Mouse (Mus musculus) WW6 (cell line): ENCODE results near the gene Nynrin.

Source experiments
- DNase-seq: peaks from one replicate; pipeline ENCODE4 v3.0.0-alpha.2; 2013; ENCODE audit warnings: low read depth, low spot score

The Nynrin gene

GRCm38 (mm10) chr14:55878316-55878940 is 24.6 kb downstream of the Nynrin start:
- no peak for DNase-seq

DNA sequence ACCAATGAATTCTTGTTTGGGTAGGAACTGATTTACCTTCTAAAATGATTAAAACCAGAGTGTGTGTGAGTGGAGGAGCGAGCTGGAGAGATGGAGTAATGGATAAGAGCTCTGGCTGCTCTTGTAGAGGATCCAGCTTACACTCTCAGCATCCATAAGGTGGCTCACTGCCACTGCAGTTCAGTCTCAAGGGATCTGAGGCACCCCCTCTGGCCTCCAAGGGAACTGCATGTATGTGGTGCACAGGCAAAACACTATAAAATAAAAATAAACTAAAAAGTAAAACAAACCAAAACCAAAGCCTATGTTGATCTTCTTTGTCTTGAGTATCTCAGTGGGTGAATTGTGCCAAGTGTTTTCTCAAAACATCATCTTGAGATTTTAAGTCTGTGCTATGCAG is 25.8 kb downstream of the Nynrin start:
- no peak for DNase-seq

- DNase-seq, result no peak
Observed at GRCm38 (mm10) chr14:55880982-55881381, 27.2 kb downstream of the Nynrin start.

- DNase-seq, result no peak
Observed at GRCm38 (mm10) chr14:55882171-55882641, 28.4 kb downstream of the Nynrin start.

DNA sequence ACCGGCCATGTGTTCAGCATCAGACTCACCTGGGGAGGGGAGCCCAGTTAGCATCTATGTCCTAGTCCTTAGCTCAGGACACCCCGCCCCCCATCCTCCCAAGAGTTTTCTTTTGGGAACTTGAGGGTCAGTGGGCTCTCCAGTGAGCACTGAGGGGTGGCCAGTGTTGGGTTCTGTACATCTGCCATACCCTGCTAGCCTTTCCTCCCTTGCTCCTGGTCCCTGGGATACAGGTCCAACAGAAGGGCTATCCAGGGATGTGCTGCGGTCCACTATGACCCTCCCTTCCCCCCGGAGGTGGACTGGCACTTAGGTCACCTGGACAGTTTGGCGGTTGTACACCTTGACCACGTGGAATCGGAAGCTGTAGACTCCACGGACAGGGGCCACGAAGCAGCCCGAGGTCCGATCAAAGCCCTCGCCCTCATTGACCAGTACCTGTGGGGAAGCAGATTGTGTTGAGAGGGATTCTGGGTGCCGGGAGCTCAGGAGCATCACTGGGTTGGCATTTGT is 29.4 kb downstream of the Nynrin start:
- no peak for DNase-seq

GRCm38 (mm10) chr14:55883663-55884062 is 29.9 kb downstream of the Nynrin start:
- no peak for DNase-seq

DNA sequence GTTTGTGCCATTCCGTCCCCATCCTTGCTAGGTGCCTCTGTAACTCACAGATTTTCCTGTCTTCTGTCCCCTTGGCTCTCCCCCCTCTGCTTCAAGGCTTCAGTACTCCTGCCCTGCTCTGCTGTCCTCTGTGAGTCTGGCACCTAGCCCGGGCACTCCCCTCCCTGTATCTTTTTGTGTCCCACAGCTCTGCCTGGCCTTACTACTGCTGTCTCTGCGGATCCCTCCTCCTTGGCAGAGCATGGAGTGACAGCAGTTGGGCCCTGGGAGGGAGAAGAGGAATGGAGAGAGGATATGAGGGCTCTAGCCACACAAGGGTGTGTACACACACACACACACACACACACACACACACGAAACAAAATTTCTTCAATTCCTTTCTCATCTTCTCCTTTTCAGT is 30.4 kb downstream of the Nynrin start, which contains the start of gene Cbln3:
TSS of gene Cbln3 (minus strand) at position 227 of the 400 bp plus-strand sequence.
- DNase-seq, result no peak

DNA sequence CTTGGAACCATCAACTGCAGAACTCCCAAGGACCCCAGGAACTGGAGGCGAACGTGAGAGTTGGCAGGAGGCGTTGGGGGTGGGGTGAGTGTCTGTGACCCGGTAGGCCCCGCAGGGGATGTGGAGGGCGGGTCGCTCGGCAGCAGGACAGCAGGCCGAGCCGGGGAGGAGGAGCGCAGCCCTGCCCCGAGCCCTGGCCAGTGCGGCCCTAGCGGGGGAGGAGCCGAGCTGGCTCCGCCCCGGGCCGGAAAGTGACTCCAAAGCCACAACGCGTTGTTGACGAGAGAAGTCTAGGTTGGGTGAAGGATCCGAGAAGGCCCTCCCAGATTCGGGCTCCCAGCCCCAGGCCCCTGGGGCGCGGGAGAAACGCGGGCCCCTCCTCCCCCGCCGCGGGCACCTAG is 30.9 kb downstream of the Nynrin start, which contains the start of gene Khnyn:
TSS of gene Khnyn (plus strand) at position 235 of the 401 bp plus-strand sequence.
- DNase-seq, result peak; percentile 72

DNA sequence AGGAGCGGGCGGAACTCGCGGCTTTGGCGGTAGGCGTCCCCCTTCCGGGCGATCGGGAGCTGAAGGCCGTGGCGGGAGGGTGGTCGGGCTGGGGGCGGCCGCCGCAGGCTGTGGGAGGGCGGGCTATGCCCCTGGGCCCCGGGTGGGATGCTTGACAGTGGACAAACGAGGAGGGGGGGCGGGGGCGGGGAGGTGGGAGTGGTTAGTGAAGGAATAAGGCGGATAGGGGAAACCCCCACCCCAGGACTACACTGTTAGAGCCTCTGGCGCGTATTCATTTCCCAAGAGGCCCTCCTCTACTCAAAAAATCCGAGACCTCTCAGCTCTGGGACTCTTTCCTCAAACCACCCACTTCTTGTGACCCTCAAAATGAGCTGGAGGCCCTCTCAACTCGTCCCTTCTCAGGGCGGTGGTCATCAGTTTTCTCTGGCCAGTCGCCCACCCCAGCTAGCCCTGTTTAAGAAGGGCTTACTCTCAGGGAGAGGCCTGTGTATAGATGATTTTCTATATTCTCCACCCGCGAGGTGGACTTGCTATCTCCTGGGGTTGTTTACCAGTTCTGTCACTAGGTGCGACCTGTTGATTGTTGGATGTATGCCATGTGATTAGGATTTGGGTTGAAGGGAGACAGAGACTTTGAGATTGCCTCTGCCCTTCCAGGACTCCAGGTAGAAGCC is 31.4 kb downstream of the Nynrin start:
- no peak for DNase-seq

DNA sequence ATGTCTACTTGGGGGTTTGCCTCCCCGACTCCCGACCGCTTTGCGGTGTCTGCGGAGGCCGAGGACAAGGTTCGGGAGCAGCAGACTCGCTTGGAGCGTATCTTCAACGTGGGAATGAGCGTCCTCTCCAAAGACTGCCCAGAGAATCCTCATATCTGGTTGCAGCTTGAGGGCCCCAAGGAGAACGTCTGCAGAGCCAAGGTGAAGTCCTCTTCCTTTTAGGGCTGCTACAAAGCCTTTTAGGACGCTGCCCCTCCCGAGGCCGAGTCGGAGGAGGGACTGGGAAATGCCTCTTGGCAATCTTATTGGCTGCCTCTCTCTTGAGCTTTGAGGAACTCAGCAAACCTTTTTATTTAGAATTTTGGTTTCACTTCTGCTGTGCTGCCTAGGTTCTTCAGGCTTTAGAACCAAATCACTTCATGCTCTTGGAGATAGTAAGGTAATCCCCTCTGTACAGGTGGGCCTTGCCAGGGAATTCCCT is 32.0 kb downstream of the Nynrin start:
- DNase-seq, result no peak

DNA sequence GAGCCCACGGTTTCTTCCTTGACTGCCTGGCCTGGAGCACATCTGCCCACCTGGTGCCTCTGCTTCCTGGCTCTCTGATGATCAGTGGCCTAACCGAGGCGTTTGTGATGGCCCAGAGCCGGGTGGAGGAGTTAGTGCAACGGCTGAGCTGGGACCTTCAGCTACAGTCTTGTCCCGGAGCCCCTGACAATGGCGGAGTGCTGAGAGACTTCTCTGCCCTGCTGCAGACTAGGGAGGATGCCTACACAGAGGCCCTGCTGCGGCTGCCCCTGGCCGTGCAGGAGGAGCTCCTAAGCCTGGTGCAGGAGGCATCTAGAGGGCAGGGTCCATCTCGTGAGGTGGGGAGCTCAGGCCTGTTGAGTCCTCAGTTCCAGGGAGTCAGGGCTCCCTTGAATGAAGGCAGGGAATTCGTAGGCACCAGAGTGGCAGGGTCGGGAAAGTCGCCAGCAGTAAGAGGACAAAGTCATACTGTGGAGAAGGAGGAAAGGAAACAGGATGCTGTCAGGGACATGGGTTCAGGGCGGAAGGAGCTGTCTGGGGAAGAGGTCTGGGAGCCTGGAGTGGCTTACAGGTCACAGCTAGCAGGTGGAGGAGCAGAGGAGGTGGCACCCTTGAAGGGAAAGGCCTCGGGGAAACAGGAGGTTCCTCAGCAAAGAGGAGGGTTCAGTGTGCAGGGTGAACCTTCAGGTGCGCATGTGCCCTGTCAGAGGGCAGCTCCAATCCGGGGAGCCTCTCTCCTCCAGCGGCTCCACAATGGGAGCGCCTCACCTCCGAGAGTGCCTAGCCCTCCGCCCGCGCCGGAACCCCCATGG is 33.0 kb downstream of the Nynrin start:
- no peak for DNase-seq

- no peak for DNase-seq
Observed at GRCm38 (mm10) chr14:55897671-55898070, 43.9 kb downstream of the Nynrin start.

DNA sequence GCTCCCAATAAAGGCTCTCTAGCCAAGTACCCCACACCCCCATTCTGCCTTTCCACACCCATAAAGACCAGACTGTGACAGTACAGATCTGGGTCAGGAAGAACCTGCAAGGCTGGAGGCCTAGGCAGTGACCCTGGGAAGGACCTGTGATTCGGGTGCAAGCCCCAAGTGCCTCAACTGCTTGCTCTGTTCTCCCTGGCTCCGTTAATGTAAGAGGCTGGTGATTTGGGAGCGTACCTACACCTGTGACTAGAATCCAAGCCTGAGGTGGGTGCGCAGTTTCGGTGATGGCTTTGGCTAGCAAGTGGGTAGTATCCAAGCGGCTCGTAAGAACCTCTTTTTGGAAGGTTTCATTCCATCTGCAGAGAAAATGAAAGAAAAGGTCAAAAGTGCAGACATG is 45.1 kb downstream of the Nynrin start:
- no peak for DNase-seq

DNA sequence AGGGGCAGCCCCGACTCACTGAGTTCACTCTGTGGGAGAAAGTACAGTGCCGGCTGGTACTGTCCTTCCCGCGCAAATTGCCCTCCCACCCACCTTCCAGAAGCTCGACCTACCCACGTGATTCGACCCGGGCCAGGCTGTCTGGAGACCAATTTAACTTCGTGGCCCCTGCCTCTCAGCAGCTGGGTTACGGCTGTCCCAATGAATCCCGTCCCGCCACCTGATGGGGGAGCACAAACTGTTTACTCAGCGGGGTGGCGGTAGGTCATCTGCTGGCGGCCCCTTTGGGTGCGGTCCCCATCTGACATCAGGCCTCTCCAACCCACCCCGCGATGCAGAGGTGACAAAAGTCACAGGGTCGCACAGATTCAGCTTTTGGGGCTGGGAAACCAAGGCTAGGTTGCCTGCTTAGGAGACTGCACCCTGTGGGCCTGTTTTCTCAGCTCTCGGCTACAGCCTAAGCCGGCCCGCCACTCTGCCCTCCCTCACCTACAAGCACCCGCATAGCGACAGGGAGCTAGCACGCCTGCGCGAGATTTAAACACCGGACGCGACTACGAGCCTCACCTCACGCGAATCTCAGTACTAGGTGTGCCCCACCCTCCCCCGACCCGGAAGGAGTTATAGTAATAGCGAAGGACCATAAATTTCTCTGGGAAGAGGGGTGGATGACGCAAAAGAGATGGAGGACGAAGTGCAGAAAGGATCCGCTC is 46.0 kb downstream of the Nynrin start, which contains the start of gene Sdr39u1:
TSS of gene Sdr39u1 (minus strand) at position 593 of the 713 bp plus-strand sequence.
- peak; percentile 73 for DNase-seq

- DNase-seq, result no peak
Observed at GRCm38 (mm10) chr14:55900414-55900755, 46.6 kb downstream of the Nynrin start.

DNA sequence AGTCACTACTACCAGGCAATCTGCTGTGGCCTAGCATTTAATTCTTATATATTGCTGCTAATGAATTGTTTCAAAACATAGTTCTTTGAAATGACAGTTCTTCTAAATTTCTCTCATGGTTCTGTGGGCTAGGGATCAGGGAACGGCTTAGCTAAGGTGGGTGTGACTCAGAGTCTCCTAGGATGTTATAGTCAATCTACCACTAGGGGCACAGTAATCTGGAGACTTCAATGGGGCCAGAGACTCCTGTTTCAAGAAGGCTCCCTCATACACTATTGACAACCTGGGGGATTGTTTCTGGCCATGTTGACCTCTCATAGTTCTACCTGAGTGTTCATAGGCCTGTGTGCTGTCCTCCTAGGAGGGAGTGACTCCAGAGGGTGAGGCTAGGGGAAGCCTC is 51.7 kb downstream of the Nynrin start:
- no peak for DNase-seq

- no peak for DNase-seq
Observed at GRCm38 (mm10) chr14:55913406-55913805, 59.6 kb downstream of the Nynrin start.

GRCm38 (mm10) chr14:55918240-55919082 is 64.7 kb downstream of the Nynrin start:
- peak; percentile 45 for DNase-seq

- DNase-seq, result no peak
Observed at GRCm38 (mm10) chr14:55922475-55923232, 68.8 kb downstream of the Nynrin start.
